Mouse (Mus musculus) embryo, embryonic 11 days (tissue): ENCODE data around the gene Nanos2.

Experiments
- DNase-seq: peaks from one replicate; pipeline ENCODE4 v3.0.0-alpha.2; 2015

The Nanos2 gene

DNA sequence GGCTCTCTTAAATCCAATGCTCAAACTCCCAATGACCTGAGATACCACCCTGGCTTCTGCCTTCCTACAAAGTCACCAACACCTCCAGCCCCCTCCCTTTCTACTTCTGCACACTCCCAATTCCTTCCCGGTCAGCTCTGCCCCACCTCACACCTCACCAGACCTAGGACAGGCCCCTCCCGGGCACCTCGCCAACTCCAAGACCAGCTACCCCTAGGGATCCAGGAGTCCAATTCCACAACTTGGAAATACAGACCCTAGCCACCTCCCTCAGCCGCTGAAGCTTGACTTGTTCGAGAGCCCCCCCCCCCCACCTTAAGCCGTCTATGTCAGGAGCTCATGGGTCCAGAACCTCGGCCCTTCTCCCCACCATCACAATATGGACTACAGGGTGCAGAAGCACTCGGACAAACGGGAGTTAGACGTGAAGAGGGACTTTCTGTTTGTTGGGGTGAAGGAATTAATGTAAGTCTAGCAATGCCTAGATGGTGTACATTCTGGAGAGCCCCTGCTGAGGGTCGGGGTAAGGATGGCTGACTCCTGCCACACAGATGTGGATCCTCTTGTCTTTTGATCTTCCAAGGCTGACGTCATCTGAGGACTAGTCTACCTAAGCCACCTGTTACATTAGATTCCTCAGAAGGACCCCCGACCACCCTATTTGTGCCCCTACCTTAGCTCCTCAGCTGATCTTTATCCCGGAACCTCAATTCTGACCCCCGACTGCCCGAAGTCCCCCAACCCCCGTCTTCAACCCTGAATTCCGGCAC lies 35.2 kb downstream of the Nanos2 start:
- no peak for DNase-seq

DNA sequence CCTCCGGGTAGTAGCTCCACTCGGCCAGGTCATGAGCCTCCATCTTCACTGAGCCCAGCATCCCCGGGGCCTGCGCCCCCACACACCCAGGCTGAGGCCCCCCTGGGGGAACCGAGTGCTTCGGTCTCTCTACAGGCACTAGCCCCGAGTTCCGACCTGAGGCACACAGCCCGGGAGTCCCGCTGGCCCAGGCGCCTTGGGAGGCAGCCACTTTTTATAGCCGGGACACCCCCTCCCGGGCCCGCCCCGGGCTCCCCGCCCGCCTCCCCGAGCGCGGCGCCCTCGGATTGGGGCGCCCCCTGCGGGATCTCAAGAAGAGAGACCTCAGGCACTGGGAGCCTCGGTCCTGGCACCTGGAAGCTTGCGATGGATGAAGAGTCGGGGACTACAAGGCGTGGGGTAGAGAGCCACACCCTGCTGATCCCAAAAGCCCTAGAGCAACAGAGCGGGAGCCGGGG lies 36.2 kb downstream of the Nanos2 start, which contains the start of gene Foxa3:
Gene Foxa3, minus strand, starts transcription at position 182 of the 458 bp plus-strand sequence.
- peak; percentile 24 for DNase-seq

DNA sequence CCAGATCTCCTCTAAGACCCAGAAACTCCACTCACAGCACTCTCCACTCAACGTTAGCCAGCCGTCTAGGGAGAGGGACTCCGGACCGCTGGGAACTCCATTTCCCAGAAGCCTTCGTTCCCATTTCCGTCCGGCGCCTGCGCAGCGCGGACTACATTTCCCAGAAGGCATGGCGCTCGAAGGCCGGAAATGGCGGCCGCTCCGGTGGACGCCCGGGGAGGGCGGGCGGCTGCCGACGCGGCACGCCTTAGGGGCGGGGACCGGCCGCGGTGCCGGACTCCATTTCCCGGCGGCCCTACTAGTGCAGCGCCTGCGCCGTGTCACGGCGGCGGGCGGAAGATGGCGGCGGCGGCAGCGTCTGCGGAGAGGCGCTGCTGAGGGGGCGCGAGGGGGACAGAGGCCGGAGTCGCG lies 36.9 kb downstream of the Nanos2 start, which contains the start of gene Sympk:
Gene Sympk, plus strand, starts transcription at position 282 of the 411 bp plus-strand sequence.
- peak; percentile 99 for DNase-seq

DNA sequence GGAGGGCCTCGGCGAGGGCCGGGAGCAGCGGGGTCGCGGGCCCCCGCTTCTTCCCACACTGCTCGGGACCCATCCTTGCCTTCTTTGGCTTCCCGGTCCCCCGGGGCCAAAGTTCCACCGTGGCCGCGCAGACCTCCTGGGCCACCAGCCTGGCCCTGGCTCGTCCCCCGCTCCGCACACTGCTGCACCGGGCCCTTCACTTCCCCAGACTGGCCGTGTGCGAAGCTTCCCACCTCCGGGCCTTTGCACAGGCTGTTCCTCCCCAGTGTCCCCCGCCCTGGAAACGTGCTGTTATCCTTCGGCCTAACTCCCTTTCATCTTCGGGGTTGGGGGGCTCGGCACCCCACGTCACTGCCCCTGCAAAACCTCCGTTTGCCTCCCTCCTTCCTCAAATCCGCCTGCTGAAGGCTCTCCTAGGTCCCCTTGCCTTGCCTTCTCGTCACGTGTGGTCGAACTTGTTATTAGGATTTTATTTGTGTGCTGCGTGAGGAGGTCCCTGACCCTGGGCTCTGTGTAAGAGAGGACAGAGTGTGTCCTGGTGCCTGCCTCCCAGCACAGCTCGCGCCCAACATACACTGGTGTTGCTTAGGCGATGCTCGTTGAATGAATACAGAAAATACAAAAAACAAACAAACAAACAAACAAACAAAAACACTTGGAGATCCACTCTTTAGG lies 37.5 kb downstream of the Nanos2 start:
- DNase-seq = peak; percentile 55

DNA sequence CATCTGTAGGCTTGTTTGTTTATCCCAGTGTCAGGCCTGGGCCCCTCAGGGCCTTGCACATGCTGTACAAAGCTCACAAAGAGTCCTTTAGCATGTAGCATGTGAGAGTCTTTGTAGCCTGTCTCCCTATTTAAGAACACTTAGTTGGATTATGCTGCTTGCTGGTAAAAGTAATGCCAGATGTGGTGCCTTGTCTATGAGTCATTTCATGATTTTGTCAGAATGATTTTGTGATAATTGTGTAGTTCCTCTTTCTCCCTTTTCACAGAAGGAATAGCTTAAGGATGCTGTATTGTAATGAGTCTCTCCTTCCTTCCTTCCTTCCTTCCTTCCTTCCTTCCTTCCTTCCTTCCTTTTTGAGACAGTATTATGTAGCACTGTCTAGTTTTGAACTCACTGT lies 40.9 kb downstream of the Nanos2 start:
- DNase-seq = no peak

DNA sequence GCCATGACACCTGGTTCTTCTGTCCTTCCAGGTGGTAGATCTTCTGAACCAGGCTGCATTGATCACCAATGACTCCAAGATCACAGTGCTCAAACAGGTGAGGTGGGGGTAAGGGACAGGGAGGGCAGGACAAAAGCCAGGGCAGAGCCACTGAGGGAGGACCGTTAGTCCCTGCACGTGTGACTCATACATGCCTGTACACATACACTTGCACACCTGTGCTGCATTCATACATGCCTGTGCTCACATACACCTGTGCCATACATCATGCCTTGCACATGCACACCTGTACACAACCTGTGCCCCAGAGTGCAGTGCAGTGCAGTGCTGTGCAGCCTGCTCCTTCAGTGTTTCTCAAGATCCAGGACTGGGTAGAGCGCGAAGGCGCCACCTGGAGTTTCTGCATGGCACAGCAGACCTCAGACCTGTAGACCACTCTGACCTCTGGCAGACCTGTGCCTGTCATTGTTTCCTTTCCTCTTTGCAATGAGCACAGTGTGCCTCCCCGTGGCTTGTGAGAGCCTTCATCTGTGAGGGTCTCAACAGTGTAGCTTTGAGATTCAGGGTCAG lies 42.0 kb downstream of the Nanos2 start:
- peak; percentile 73 for DNase-seq

DNA sequence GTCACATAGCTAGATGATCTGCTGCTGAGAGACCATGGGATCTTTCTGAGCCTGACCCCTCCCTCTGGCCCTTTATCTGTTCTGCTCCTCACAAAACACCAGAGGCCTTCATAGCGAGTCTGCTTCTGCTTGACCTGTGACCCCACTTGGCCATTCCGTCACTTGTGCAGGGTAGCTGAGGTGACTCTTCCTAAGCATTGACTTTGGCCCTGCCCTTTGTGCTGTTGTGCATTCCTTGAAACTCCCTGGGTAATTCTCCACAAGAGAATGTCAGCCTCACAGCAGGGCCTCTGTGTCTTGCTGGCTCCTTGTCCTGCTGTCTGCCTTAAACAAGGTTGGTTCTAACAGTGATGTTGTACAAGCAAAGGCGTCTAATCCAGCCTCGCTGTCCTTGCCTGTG lies 44.4 kb downstream of the Nanos2 start:
- DNase-seq = no peak
